Mouse (Mus musculus): ENCODE measurements around the gene Mcur1.

Gene Mcur1

DNA sequence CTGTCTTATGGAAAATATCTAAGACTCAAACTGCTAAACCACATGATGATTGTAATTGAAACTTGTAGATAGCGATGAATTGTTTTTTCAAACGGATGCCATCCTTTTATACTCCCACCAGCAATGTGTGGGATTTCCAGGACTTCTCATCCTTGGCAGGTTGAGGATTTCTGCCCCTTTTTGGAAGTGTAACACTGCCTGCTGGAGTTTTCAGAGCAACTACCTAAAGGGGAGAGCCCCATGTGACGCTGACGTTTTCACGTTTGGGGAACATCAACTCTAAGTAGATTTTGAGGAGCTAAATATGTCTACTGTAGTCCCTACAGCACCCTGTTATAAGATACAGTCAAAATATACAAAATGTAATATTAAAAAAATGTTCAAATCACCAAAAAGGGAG lies 2.7 kb upstream of the Mcur1 start:
- DNase-seq, result no peak

DNA sequence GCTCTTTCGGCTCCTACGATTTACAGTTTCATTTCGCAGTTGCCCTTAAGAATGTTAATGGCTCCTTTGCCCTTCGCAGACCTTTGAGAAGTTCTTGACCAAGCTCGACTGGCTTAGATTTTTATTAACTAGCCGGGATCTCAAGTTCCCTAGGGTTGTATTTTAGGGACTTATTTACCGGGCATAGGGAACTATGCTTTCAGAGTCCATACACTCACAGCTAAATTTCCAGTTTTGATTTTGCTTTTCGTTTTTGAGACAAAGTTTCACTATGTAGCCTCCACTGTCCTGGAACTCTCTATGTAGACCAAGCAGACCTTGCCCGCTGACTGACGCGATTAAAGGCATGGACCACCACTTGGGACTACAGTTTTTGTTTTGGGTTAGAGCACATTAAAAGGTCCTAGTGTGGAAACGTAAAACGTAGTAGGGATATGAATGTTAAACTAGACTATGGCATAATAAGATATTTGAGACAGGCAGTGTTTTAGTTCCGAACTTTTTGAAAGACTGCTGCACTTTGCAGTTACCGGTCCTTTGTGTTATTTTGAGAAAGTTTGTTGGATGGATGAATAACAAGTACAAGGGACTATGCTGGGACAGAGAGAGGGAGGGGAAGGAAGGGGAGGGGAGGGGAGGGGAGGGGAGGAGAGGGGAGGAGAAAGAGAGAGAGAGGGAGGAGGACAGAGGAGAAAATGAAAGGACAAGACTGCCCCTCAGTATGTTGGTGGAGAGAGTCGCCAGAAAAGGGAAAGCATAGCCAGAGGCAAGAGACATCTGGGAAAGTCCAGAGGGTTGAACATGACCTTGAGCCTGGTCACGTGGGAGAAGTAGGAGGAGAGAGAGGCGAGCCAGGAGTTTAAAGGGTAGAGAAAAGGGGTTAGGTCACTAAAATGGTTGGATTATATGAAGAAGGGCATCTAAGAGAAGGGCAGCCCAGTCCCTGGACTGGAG lies 744 bp upstream of the Mcur1 start:
- peak; percentile 48 for DNase-seq

DNA sequence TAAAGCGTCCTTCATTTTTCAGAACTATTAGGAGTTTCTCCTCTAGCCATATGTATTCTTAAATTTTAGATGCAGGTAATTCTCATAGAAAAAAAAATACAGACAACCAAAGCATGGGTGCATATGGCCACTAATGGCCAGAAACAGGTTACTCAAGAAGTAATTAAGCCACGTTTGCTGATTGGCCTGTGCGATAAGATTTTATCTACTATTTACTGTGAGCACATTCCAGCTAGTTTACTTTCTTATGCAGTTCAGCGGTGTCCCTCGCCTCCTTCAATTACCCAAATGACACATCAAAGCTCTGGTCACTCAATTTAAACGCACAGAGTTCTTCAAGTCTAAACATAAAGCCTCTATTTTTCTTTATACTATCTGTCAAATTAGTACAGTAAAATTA lies 1.0 kb downstream of the Mcur1 start:
- DNase-seq, result no peak

GRCm38 (mm10) chr13:43558357-43558756 lies 1.6 kb downstream of the Mcur1 start:
- DNase-seq, result no peak

DNA sequence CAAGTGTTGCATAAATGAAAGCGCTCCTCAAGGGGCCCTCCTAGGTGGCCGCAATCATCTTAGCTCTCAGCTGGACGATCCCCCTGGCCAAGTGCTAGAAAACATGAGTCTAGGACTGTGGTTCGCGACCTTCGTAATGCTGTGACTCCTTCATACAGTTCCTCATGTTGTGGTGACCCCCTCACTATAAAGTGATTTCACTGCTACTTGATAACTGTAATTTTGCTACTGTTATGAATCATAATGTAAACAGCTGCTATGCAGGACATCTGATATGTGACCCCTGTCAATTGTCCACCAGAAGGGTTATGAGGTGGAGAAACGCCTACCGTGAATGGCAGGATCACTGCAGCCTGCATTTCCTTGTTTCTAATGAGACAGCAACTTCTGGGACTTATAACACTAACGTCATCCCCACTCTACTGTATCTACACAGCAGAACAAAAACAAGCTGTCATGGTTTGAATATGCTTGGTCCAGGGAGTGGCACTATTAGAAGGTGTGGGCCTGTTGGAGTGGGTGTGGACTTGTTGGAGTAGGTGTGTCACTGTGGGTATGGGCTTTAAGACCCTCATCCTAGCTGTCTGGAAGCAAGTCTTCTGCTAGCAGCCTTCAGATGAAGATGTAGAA lies 3.0 kb downstream of the Mcur1 start:
- DNase-seq, result no peak

- no peak for DNase-seq
Observed at GRCm38 (mm10) chr13:43555321-43555720, 4.7 kb downstream of the Mcur1 start.

DNA sequence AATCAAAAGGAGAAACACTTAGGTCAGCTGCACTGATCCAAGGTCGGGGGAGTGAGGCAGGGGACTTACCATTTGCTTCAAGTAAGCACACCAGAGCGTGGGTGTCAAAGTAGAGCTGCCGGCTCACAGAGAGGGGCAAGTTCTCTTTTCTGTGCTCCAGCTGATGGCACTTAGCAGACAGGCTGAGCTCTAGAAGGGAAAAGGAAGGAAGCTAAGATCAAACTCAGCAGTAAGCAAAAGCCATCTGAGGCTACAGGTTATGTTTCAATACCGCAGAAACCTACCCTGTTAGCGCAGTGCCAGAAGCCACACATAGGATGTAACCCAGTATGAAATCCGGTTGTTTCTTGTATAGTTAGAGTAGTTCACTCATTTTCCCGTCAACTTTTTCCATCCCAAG lies 5.2 kb downstream of the Mcur1 start:
- no peak for DNase-seq

GRCm38 (mm10) chr13:43550676-43551075 lies 9.3 kb downstream of the Mcur1 start:
- no peak for DNase-seq

GRCm38 (mm10) chr13:43549870-43550269 lies 10.1 kb downstream of the Mcur1 start:
- no peak for DNase-seq

DNA sequence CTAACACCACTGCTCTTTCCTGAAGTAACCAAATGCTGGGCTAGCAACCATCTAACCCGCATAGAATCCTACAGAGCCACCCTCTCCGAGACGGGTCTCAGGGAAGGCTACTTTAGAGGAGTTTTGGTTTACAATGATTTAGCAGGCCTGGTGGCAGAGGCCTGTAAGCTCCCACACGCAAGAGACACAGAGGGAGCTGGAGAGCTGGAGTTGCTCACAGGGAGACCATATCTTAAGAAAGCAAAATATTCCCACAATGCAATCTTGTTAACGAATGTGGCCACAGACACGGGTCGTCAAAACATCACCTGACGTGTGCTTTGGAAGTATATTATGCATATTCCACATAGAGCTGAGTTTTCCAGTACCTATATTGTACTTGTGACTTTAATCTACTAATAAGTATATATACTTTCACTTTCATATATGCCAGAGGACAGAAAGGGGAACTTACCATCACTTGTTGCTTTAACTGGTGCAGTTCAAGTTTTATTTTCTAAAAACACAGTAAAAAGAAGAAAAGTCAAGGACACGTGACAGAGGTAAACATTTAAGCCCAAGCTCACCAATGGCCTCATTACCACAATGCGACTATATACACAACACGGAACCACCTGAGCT lies 10.8 kb downstream of the Mcur1 start:
- no peak for DNase-seq

- DNase-seq, result no peak
Observed at GRCm38 (mm10) chr13:43548617-43549016, 11.4 kb downstream of the Mcur1 start.

- DNase-seq, result peak; percentile 94
Observed at GRCm38 (mm10) chr13:43546861-43547260, 13.1 kb downstream of the Mcur1 start.

DNA sequence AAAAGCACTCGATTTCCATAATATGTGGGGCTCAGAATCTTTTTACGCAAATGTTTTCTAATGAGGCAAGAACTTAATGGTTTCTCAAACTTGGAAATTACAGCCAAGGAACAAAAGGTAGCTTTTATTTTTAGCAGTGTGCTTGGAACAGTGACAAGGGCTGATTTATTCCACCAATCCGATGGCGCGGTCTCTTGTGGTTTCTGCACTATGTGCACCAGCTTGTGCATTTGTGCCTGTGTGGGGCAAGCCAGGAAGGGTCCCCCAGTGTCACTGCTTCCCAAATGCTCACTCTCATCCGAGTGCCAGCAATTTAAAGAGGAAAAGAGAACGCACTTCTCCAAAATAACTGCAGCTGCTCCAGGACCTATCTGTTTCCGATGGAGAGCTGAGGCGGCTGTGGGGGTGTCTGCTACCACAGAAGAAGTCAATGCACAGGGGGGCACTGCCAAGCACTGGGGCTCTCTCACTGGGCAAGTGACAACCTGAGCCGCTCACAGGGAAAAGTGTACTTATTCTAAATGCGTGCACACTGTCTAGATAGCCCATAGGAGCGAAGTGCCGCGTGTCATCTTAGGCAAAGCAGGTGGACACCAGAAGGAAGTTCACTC lies 19.7 kb downstream of the Mcur1 start:
- DNase-seq, result peak; percentile 47

GRCm38 (mm10) chr13:43539409-43539808 lies 20.6 kb downstream of the Mcur1 start:
- DNase-seq, result no peak

GRCm38 (mm10) chr13:43537854-43538253 lies 22.1 kb downstream of the Mcur1 start:
- no peak for DNase-seq

GRCm38 (mm10) chr13:43534015-43534414 lies 26.0 kb downstream of the Mcur1 start:
- no peak for DNase-seq

- DNase-seq, result no peak
Observed at GRCm38 (mm10) chr13:43530832-43531693, 28.9 kb downstream of the Mcur1 start.

DNA sequence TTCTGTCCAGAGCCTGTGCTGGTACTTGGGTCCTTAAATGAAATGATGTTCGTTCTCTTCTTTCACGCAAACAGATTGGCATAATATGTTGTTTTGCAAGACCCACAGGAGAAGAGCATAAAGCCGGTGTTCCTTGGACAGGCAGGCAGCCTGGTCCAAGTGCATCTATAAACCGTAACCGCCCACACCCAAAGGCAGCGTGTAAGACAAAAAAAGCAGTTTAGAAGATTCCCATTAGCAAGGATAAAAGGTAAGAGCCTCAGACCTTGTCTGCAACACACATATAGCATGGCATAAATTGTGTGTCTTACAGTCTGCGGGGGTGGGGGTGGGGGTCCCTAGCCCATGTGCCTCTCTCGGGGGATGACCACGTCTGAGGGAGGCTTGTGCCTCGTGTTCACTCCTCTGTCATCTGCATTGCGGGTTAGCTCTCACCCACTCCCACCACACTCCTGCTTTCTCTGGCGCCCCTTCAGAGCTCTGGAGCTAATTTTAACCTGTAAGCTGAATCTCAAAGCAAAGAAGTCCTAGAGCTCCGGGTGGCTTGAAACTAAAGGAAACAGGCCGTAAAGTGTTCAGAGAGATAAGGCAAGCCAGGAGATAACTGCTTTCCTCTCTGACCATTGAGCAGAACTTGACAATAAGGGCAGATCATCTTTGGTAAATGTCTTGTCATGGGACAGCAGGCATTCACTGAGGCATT lies 29.7 kb downstream of the Mcur1 start:
- DNase-seq, result no peak

DNA sequence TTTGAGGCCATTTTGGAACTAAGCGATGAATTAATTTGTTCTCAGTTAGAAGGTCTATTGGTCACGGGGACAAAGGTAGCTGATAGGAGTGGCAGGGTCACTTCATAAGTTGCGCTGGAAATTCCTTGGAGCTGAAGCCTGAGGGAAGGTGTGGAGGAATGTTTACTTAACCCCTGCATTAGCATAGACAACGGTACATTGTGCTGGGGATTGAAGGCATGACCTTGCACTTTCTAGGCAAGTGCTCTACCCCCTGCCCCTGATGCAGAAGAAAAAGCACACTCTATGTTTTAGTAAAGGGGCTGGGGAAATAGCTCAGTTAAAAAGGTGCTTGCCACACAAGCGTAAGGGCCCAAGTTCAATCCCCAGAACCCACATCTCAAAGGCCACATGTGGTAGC lies 33.7 kb downstream of the Mcur1 start:
- DNase-seq, result no peak

- DNase-seq, result no peak
Observed at GRCm38 (mm10) chr13:43525363-43526134, 34.4 kb downstream of the Mcur1 start.

Data from cerebellum, adult 9-10 months (tissue).